Mouse (Mus musculus): ENCODE results near the gene Cd4. TPM values are rescaled to one million over a fixed set of nuclear protein-coding genes. Genes with fewer than 3 reads are reported as not detected.

Gene Cd4
- polyA plus RNA-seq, 1 experiment from 2014 or later: not detected

DNA sequence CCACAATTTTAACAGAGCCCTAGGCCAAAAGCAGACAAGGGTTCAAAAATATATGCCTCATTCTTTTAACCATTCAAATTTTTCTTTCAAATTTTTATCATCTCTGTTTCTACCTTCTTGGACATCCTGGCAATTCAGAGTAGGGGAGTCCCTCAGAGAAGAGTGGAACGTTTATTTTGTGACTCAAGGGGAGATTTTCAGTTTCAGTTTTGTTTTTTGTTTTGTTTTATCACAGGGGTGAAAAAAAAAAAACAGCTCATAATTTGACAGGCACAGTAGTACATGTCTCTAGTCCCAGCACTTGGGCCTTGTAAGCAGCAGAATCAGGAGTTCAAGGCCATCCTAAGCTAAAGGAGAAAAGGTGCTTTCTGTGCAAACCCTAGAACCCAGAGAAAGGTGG lies 19.7 kb upstream of the Cd4 start:
- Histone ChIP-seq H3K27me3 (ENCODE audit: insufficient read depth, low read length) (peaks cover 10% of the 10 kb centered on the region; the same call in 1 of the 2 replicates), H3K36me3 (ENCODE audit: insufficient read depth) (0 out of 2 replicates have a peak, but pooled peaks cover 4% of the 10 kb centered on the region), H3K27ac (ENCODE audit: low read depth) (no peak overlapping the region), H3K9ac (no peak overlapping the region), H3K4me3 (ENCODE audit: low read depth, low read length) (no peak overlapping the region), H3K9me3 (ENCODE audit: low read depth, low read length) (no peaks in the 10 kb centered on the region), H3K4me2 (no peak overlapping the region), H3K4me1 (ENCODE audit: insufficient read depth) (peaks cover 15% of the 10 kb centered on the region)
- 71% methylated on average over 1 of the region's 1 CpGs for WGBS
- ATAC-seq (ENCODE audit: insufficient read depth): no peak
- TF ChIP-seq CTCF (IDR thresholded peaks at IDR 0.05; ENCODE audit: low read depth): no peak
- no peak for DNase-seq

DNA sequence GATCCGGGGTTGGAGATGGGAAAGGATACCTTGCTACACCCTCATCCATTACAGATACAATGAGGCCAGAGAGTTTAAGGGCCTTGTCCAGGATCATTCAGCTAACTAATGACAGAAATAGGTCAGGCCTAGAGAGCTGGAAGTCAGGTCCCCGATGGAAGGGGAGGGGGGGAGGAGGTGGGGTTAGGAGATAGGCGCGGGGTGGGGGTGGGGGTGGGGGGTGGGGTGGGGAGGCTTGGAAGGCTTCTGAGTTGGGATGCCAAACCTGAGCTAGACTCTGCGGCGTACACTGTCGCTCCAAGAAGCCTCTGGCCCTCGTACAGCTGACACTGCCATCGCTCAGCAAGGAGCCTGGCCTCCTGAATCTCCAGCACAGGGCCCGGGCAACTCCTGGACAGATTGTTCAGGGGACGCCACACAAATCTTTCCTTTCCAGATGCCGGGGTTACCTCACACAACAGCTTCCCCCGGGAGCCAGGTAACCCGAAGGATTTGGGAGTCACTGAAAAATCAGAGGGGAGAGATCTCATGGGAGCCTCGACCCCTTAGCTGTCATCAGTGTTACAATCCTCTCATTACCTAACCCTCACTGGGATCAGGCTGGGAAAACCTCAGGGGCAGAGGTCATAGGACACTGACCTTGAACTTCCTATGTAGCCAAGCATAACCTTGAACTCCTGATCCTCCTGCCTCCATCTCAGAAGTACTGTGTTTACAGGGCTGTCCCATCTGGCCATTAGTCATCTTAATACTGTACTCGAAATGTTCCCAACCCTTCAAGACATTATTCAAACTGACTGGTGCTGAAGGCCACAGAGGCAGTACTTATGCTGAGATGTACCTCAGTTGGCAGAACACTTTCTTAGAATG lies 17.2 kb upstream of the Cd4 start:
- Histone ChIP-seq H3K9me3 (ENCODE audit: low read depth, low read length) (no peaks in the 10 kb centered on the region), H3K4me3 (ENCODE audit: low read depth, low read length) (peak overlapping the region; percentile 50), H3K4me1 (ENCODE audit: insufficient read depth) (peaks cover 14% of the 10 kb centered on the region), H3K27ac (ENCODE audit: low read depth) (peak overlapping the region; percentile 98), H3K36me3 (ENCODE audit: insufficient read depth) (no peaks in the 10 kb centered on the region), H3K9ac (peak overlapping the region; percentile 75), H3K27me3 (ENCODE audit: insufficient read depth, low read length) (peaks cover 7% of the 10 kb centered on the region; the same call in 1 of the 2 replicates), H3K4me2 (peak overlapping the region; percentile 93)
- no peak for TF ChIP-seq CTCF (IDR thresholded peaks at IDR 0.05; ENCODE audit: low read depth)
- WGBS: 29% methylated on average over 16 of the region's 16 CpGs
- DNase-seq (no peak), ATAC-seq (ENCODE audit: insufficient read depth) (0 out of 2 replicates have a peak, but pooled peaks have one; percentile 3)

DNA sequence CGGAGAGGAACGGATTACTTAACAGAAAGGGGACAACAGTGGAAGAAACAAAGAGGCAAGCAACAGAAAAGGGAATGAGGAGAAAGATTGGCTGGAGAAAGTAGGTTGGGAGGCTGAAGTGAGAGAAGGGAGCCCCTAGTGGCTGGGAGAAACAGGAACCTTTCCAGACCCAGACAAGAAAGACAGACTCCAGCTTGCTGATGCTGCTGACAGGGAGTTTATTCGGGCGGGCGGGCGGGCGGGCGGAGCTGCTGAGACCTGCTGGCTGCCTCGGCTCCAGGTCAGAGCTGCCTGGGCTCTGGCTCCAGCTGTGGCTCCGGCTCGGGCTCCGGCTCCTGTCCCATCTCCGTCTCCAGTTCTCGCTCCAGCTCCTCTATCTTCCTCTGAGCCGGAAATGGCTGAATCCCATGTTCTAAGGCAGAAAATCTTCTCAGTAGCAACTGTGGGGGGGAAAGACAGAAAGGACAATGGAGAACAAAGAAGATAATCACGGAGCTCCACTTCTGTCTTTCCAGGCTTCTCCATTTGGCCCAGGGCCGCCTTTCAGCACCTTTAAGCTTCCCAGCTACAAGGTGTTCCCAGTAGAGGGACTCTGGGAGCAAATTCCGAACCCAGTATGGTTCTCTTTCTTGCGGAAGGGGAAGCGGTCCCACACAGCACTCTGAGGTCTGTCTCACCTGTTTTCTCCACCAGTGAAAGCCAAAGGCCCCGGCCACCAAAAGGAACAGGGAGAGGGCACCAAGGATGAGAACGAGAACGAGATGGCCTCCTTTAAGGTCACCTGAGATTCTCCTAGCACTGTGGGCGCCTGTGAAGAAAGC lies 16.4 kb upstream of the Cd4 start:
- TF ChIP-seq CTCF (IDR thresholded peaks at IDR 0.05; ENCODE audit: low read depth): peak; percentile 76
- Histone ChIP-seq H3K27me3 (ENCODE audit: insufficient read depth, low read length) (no peaks in the 10 kb centered on the region), H3K27ac (ENCODE audit: low read depth) (peak overlapping the region; percentile 98), H3K4me2 (peak overlapping the region; percentile 93), H3K4me3 (ENCODE audit: low read depth, low read length) (peak overlapping the region; percentile 50), H3K9ac (peak overlapping the region; percentile 75), H3K9me3 (ENCODE audit: low read depth, low read length) (no peaks in the 10 kb centered on the region), H3K4me1 (ENCODE audit: insufficient read depth) (peaks cover 8% of the 10 kb centered on the region; the same call in 1 of the 2 replicates), H3K36me3 (ENCODE audit: insufficient read depth) (no peaks in the 10 kb centered on the region)
- WGBS: 7% methylated on average over 24 of the region's 24 CpGs
- ATAC-seq (ENCODE audit: insufficient read depth) (peak; percentile 81), DNase-seq (peak; percentile 92)

DNA sequence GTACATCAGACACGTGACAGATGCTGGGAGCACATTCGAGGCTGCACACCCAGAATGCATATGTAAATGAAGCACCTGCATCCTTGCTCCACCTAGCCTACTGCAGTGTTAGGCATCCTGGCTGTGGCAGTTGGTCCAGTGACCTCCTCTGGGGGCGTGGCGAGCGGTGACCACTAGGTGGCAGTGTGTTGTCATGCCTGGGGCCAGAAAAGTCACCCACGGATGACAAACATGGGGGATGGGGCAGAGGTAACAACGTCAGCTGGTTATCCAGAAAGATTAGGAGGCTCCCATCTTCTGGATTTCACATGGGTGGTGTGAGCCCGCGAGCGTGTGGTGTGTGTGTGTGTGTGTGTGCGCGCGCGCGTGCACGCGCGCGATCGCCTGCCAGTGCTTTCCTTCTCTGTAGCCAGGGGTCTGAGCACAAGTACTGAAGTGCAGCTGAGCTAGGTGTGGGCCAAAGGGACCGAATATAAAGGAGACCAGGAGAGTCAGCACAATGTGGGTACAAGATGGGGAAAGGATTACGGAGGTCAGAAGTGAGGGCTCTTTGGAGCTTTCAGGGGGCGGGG lies 15.6 kb upstream of the Cd4 start:
- H3K4me1 ChIP-seq (ENCODE audit: insufficient read depth): peaks cover 8% of the 10 kb centered on the region; the same call in 1 of the 2 replicates
- H3K9me3 ChIP-seq (ENCODE audit: low read depth, low read length): no peaks in the 10 kb centered on the region
- under 1% methylated on average over 23 of the region's 23 CpGs for WGBS
- peak overlapping the region; percentile 98 for H3K27ac ChIP-seq (ENCODE audit: low read depth)
- peak; percentile 100 for TF ChIP-seq CTCF (IDR thresholded peaks at IDR 0.05; ENCODE audit: low read depth)
- ATAC-seq (ENCODE audit: insufficient read depth) (peak; percentile 82), DNase-seq (peak; percentile 98)
- peak overlapping the region; percentile 75 for H3K9ac ChIP-seq
- peak overlapping the region; percentile 93 for H3K4me2 ChIP-seq
- peak overlapping the region; percentile 50 for H3K4me3 ChIP-seq (ENCODE audit: low read depth, low read length)
- no peaks in the 10 kb centered on the region for H3K27me3 ChIP-seq (ENCODE audit: insufficient read depth, low read length)
- no peaks in the 10 kb centered on the region for H3K36me3 ChIP-seq (ENCODE audit: insufficient read depth)

DNA sequence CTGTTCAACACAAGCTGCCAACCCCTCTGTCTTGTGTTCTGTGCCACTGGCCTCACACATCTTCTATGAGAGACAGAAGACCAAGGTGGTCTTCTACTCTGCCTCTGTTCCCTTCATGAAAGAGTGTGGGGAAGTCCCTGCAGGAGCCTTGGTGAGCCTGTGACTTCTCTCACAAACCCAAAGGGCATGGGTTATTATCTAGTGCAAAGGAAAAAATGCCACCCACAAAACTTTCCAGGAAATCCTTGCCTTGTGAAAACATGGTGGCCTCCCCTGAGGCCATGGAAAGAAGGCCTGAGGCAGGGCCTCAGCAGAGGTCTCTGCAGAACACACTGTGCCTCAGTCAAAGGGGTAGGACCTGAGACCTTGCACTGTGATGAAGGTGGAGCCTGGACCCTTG lies 13.8 kb upstream of the Cd4 start:
- ATAC-seq (ENCODE audit: insufficient read depth): no peak
- no peak for DNase-seq
- no peak for TF ChIP-seq CTCF (IDR thresholded peaks at IDR 0.05; ENCODE audit: low read depth)

DNA sequence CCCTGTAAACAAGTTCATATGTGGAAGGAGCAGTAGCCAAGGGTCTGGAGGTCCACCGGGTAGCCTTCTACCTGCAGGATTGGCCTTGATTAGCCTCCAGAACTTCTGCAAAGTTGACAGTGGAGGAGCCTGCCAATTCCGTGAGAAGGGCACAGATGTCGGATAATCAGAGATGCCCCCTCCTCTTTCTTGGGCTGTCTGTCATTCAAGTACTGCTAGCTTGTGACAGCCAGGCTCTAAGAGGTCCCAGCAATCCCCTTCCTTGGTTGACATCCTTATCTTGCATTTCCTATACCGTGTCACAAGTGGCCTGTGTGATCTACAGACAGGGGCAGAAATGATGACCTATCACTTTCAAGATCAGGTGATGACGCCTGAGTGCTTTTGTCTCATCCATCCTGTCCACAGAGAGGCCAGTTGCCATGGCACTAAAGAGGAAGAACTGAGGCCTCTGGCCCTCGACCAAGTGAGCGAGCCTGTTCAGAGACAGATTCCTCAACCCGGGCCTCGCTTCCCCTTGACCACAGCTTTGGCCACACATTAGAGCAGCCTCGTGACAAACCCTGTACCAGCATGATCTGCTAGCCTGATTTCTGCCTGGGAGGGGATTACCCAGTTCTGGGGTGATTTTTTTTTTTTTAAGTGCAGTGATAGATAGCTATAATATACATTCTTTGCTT lies 12.9 kb upstream of the Cd4 start:
- Histone ChIP-seq H3K4me1 (ENCODE audit: insufficient read depth) (peaks cover 8% of the 10 kb centered on the region; the same call in 1 of the 2 replicates), H3K4me3 (ENCODE audit: low read depth, low read length) (no peak overlapping the region), H3K27ac (ENCODE audit: low read depth) (no peak overlapping the region), H3K36me3 (ENCODE audit: insufficient read depth) (no peaks in the 10 kb centered on the region), H3K9me3 (ENCODE audit: low read depth, low read length) (no peaks in the 10 kb centered on the region), H3K9ac (no peak overlapping the region), H3K27me3 (ENCODE audit: insufficient read depth, low read length) (no peaks in the 10 kb centered on the region), H3K4me2 (no peak overlapping the region)
- ATAC-seq (ENCODE audit: insufficient read depth) (no peak), DNase-seq (no peak)
- TF ChIP-seq CTCF (IDR thresholded peaks at IDR 0.05; ENCODE audit: low read depth): no peak
- WGBS: 35% methylated on average over 10 of the region's 10 CpGs

More for the DNA sequence above, 13.8 kb upstream of the Cd4 start:
- Histone ChIP-seq H3K9me3 (ENCODE audit: low read depth, low read length) (no peaks in the 10 kb centered on the region), H3K27ac (ENCODE audit: low read depth) (no peak overlapping the region), H3K4me1 (ENCODE audit: insufficient read depth) (peaks cover 8% of the 10 kb centered on the region; the same call in 1 of the 2 replicates), H3K4me3 (ENCODE audit: low read depth, low read length) (no peak overlapping the region), H3K36me3 (ENCODE audit: insufficient read depth) (no peaks in the 10 kb centered on the region), H3K4me2 (no peak overlapping the region), H3K9ac (no peak overlapping the region), H3K27me3 (ENCODE audit: insufficient read depth, low read length) (no peaks in the 10 kb centered on the region)

Data from lung, embryonic 14.5 days (tissue).